Mouse (Mus musculus) right cerebral cortex, postnatal 4 days (tissue): ENCODE data around the gene Sgk2.

Source experiments
- DNase-seq: peaks from one replicate; pipeline ENCODE4 v3.0.0-alpha.2; 2022

Gene Sgk2

GRCm38 (mm10) chr2:162987218-162987617 lies at the start of gene Sgk2:
Sgk2 (plus strand) TSS chr2:162987330.
- DNase-seq = no peak

GRCm38 (mm10) chr2:162939562-162939961 lies 47.6 kb upstream of the Sgk2 start:
- no peak for DNase-seq

- peak; percentile 70 for DNase-seq
Measured at GRCm38 (mm10) chr2:162943148-162943846, 43.8 kb upstream of the Sgk2 start, which contains the start of gene L3mbtl1. L3mbtl1 (plus strand) TSS chr2:162943472.

GRCm38 (mm10) chr2:162943931-162944330 lies 43.2 kb upstream of the Sgk2 start:
- DNase-seq = no peak

GRCm38 (mm10) chr2:162946964-162947363 lies 40.2 kb upstream of the Sgk2 start:
- DNase-seq = no peak

- peak; percentile 38 for DNase-seq
Measured at GRCm38 (mm10) chr2:162947736-162948135, 39.4 kb upstream of the Sgk2 start.

- no peak for DNase-seq
Measured at GRCm38 (mm10) chr2:162948221-162948620, 38.9 kb upstream of the Sgk2 start.

- DNase-seq = no peak
Measured at GRCm38 (mm10) chr2:162950776-162951175, 36.4 kb upstream of the Sgk2 start.

GRCm38 (mm10) chr2:162956843-162957242 lies 30.3 kb upstream of the Sgk2 start:
- no peak for DNase-seq

GRCm38 (mm10) chr2:162961321-162961720 lies 25.8 kb upstream of the Sgk2 start:
- no peak for DNase-seq

GRCm38 (mm10) chr2:162966734-162967133 lies 20.4 kb upstream of the Sgk2 start:
- DNase-seq = no peak

GRCm38 (mm10) chr2:162968357-162968756 lies 18.8 kb upstream of the Sgk2 start:
- DNase-seq = no peak

- DNase-seq = no peak
Measured at GRCm38 (mm10) chr2:162969101-162969500, 18.0 kb upstream of the Sgk2 start.

GRCm38 (mm10) chr2:162970896-162971295 lies 16.2 kb upstream of the Sgk2 start:
- DNase-seq = no peak

- no peak for DNase-seq
Measured at GRCm38 (mm10) chr2:162972752-162973151, 14.4 kb upstream of the Sgk2 start.

GRCm38 (mm10) chr2:162973206-162973605 lies 13.9 kb upstream of the Sgk2 start:
- DNase-seq = no peak

- no peak for DNase-seq
Measured at GRCm38 (mm10) chr2:162973637-162974036, 13.5 kb upstream of the Sgk2 start.

- no peak for DNase-seq
Measured at GRCm38 (mm10) chr2:162975157-162975775, 11.9 kb upstream of the Sgk2 start.

- no peak for DNase-seq
Measured at GRCm38 (mm10) chr2:162976001-162976400, 11.1 kb upstream of the Sgk2 start.

- DNase-seq = no peak
Measured at GRCm38 (mm10) chr2:162984381-162984780, 2.7 kb upstream of the Sgk2 start.

GRCm38 (mm10) chr2:162985923-162986322 lies 1.2 kb upstream of the Sgk2 start:
- DNase-seq = peak; percentile 40

GRCm38 (mm10) chr2:162986764-162987163 lies 366 bp upstream of the Sgk2 start:
- DNase-seq = no peak

GRCm38 (mm10) chr2:162988235-162988634 lies 1.1 kb downstream of the Sgk2 start:
- DNase-seq = no peak

GRCm38 (mm10) chr2:162991394-162992083 lies 4.4 kb downstream of the Sgk2 start:
- no peak for DNase-seq
